Mouse (Mus musculus): ENCODE data around the gene Adamts2. TPM values are rescaled to one million over a fixed set of nuclear protein-coding genes. Genes with fewer than 3 reads are reported as not detected.
A peak's percentile ranks its signal among the peaks of the same experiment; 100 is the strongest.

The Adamts2 gene
- total and polyA plus RNA-seq, 2 experiments from 2014 or later, result 4.9 to 12.7 TPM

- no peaks in the 10 kb centered on the region for H3K27me3 ChIP-seq (ENCODE audit: insufficient read depth, low read length)
- WGBS, result 77% methylated on average over 4 of the region's 4 CpGs
- no peak for TF ChIP-seq CTCF (IDR thresholded peaks at IDR 0.05)
Observed at GRCm38 (mm10) chr11:50576521-50576920, 25.4 kb upstream of the Adamts2 start.

GRCm38 (mm10) chr11:50587026-50587425 is 14.9 kb upstream of the Adamts2 start:
- Histone ChIP-seq H3K27ac (ENCODE audit: low read depth, low read length) (no peak overlapping the region), H3K4me1 (ENCODE audit: insufficient read depth, low read length) (no peaks in the 10 kb centered on the region), H3K9ac (replicated peaks; ENCODE audit: low read length, poor library complexity, severe bottlenecking) (no peak overlapping the region), H3K27me3 (ENCODE audit: insufficient read depth, low read length) (no peaks in the 10 kb centered on the region), H3K4me3 (ENCODE audit: low read depth, low read length) (no peak overlapping the region), H3K36me3 (ENCODE audit: insufficient read depth, low read length) (no peaks in the 10 kb centered on the region), H3K9me3 (ENCODE audit: low read length) (no peaks in the 10 kb centered on the region), H3K4me2 (ENCODE audit: low read depth, low read length, poor library complexity, severe bottlenecking) (no peak overlapping the region)
- peak; percentile 71 for TF ChIP-seq CTCF (IDR thresholded peaks at IDR 0.05)
- DNase-seq (ENCODE audit: low spot score) (peak; percentile 40), ATAC-seq (ENCODE audit: low FRiP score) (no peak)
- 60% methylated on average over 7 of the region's 7 CpGs for WGBS

More at GRCm38 (mm10) chr11:50576521-50576920, 25.4 kb upstream of the Adamts2 start:
- no peaks in the 10 kb centered on the region for H3K4me1 ChIP-seq (ENCODE audit: insufficient read depth, low read length)
- ATAC-seq (ENCODE audit: low FRiP score) (no peak), DNase-seq (ENCODE audit: low spot score) (no peak)
- H3K4me2 ChIP-seq (ENCODE audit: low read depth, low read length, poor library complexity, severe bottlenecking), result no peak overlapping the region
- H3K27ac ChIP-seq (ENCODE audit: low read depth, low read length), result no peak overlapping the region
- no peaks in the 10 kb centered on the region for H3K36me3 ChIP-seq (ENCODE audit: insufficient read depth, low read length)
- no peaks in the 10 kb centered on the region for H3K9me3 ChIP-seq (ENCODE audit: low read length)
- H3K4me3 ChIP-seq (ENCODE audit: low read depth, low read length), result no peak overlapping the region
- H3K9ac ChIP-seq (replicated peaks; ENCODE audit: low read length, poor library complexity, severe bottlenecking), result no peak overlapping the region

- Histone ChIP-seq H3K27ac (ENCODE audit: low read depth, low read length) (no peak overlapping the region), H3K4me3 (ENCODE audit: low read depth, low read length) (no peak overlapping the region), H3K27me3 (ENCODE audit: insufficient read depth, low read length) (no peaks in the 10 kb centered on the region), H3K9me3 (ENCODE audit: low read length) (no peaks in the 10 kb centered on the region), H3K9ac (replicated peaks; ENCODE audit: low read length, poor library complexity, severe bottlenecking) (no peak overlapping the region), H3K4me2 (ENCODE audit: low read depth, low read length, poor library complexity, severe bottlenecking) (no peak overlapping the region), H3K36me3 (ENCODE audit: insufficient read depth, low read length) (no peaks in the 10 kb centered on the region), H3K4me1 (ENCODE audit: insufficient read depth, low read length) (no peaks in the 10 kb centered on the region)
- 14% methylated on average over 3 of the region's 3 CpGs for WGBS
- peak; percentile 81 for TF ChIP-seq CTCF (IDR thresholded peaks at IDR 0.05)
- ATAC-seq (ENCODE audit: low FRiP score) (no peak), DNase-seq (ENCODE audit: low spot score) (peak; percentile 74)
Observed at GRCm38 (mm10) chr11:50587787-50588186, 14.1 kb upstream of the Adamts2 start.

DNA sequence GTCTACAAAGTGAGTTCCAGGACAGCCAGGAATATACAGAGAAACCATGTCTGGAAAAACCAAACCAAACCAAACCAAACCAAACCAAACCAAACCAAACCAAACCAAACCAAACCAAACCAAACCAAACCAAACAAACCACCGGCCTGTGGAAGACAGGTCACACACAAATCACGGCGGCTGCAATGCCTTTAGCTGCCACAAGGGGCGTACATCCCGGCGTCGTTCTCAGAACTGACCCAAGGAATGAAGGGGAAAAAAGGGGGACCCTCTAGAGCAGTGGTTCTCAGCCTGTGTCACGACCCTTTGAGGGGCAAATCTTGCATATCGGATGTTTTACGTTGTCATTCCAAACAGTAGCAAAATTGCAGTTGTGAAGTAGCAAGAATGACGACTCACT is 12.8 kb upstream of the Adamts2 start:
- Histone ChIP-seq H3K4me3 (ENCODE audit: low read depth, low read length) (no peak overlapping the region), H3K4me2 (ENCODE audit: low read depth, low read length, poor library complexity, severe bottlenecking) (no peak overlapping the region), H3K36me3 (ENCODE audit: insufficient read depth, low read length) (no peaks in the 10 kb centered on the region), H3K4me1 (ENCODE audit: insufficient read depth, low read length) (no peaks in the 10 kb centered on the region), H3K9me3 (ENCODE audit: low read length) (no peaks in the 10 kb centered on the region), H3K27me3 (ENCODE audit: insufficient read depth, low read length) (no peaks in the 10 kb centered on the region), H3K27ac (ENCODE audit: low read depth, low read length) (no peak overlapping the region), H3K9ac (replicated peaks; ENCODE audit: low read length, poor library complexity, severe bottlenecking) (no peak overlapping the region)
- TF ChIP-seq CTCF (IDR thresholded peaks at IDR 0.05), result peak; percentile 80
- DNase-seq (ENCODE audit: low spot score), result peak; percentile 22
- no peak for ATAC-seq (ENCODE audit: low FRiP score)
- WGBS, result 46% methylated on average over 11 of the region's 11 CpGs

DNA sequence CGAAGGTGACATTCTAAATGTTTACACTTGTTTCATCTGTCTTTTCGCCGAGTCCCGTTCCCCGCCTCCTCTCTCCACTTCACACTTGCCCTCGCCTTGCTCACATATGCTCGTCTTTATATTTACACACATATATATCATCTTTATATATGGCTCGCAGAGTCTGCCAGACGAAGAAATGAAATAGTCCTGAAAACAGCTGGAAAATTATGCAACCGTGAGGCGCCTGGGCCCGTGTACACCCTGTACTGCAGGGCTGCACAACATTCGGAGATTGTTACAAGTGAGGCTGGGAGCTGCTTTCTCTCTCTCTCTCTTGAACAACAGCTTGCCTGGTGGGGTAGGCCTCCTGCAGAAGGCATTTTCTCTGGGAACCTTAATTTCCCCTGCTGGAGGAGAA is 10.8 kb upstream of the Adamts2 start:
- TF ChIP-seq CTCF (IDR thresholded peaks at IDR 0.05), result no peak
- Histone ChIP-seq H3K4me3 (ENCODE audit: low read depth, low read length) (no peak overlapping the region), H3K9ac (replicated peaks; ENCODE audit: low read length, poor library complexity, severe bottlenecking) (no peak overlapping the region), H3K4me2 (ENCODE audit: low read depth, low read length, poor library complexity, severe bottlenecking) (no peak overlapping the region), H3K36me3 (ENCODE audit: insufficient read depth, low read length) (no peaks in the 10 kb centered on the region), H3K27me3 (ENCODE audit: insufficient read depth, low read length) (no peaks in the 10 kb centered on the region), H3K4me1 (ENCODE audit: insufficient read depth, low read length) (no peaks in the 10 kb centered on the region), H3K9me3 (ENCODE audit: low read length) (no peaks in the 10 kb centered on the region), H3K27ac (ENCODE audit: low read depth, low read length) (no peak overlapping the region)
- DNase-seq (ENCODE audit: low spot score), result no peak
- 93% methylated on average over 13 of the region's 13 CpGs for WGBS
- no peak for ATAC-seq (ENCODE audit: low FRiP score)

DNA sequence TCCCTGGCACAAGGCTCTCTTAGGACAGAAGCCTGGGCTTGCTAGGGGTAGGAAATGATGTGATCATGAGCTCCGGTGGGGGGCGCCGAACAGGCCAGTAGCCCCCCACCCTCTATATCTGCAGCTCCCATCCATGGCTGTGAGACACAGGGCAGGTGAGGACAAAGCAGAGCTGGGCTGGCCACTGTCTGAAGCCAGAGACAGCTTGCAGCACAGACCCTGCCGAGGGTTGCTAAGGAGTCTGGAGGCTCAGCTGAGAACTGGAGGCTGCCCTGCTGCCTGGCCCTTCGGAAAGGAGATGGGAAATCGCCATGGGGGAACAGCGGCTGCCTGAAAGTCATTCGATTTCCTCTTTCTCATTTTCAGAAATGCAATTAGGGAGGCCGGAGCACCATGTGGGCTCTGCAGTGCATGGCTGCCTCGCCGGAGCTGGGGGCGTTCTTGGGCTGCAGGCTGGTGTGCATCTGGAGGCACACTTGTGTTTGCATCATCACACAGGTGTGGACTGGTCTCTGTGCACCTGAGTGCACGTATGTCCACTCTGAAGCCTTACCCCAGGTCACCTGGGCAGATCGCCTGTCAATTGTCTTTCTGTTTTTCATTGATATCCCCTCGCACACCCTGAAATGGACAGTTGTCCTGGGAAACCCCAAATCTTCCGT is 8.9 kb upstream of the Adamts2 start:
- no peaks in the 10 kb centered on the region for H3K9me3 ChIP-seq (ENCODE audit: low read length)
- ATAC-seq (ENCODE audit: low FRiP score) (no peak), DNase-seq (ENCODE audit: low spot score) (peak; percentile 19)
- no peak overlapping the region for H3K4me2 ChIP-seq (ENCODE audit: low read depth, low read length, poor library complexity, severe bottlenecking)
- no peak overlapping the region for H3K9ac ChIP-seq (replicated peaks; ENCODE audit: low read length, poor library complexity, severe bottlenecking)
- H3K4me3 ChIP-seq (ENCODE audit: low read depth, low read length), result no peak overlapping the region
- 74% methylated on average over 16 of the region's 16 CpGs for WGBS
- no peaks in the 10 kb centered on the region for H3K36me3 ChIP-seq (ENCODE audit: insufficient read depth, low read length)
- no peaks in the 10 kb centered on the region for H3K4me1 ChIP-seq (ENCODE audit: insufficient read depth, low read length)
- H3K27me3 ChIP-seq (ENCODE audit: insufficient read depth, low read length), result no peaks in the 10 kb centered on the region
- TF ChIP-seq CTCF (IDR thresholded peaks at IDR 0.05), result no peak
- H3K27ac ChIP-seq (ENCODE audit: low read depth, low read length), result no peak overlapping the region
